Mouse (Mus musculus) midbrain, embryonic 12.5 days (tissue): ENCODE measurements around the gene Gm3285. TPM values are rescaled to one million over a fixed set of nuclear protein-coding genes. Genes with fewer than 3 reads are reported as not detected.

Experiments
- ATAC-seq: fragments of 200-750 bp; cut with Nextera tagmentation; 2 replicates; pipeline ENCODE4 v1.8.0; 2017; ENCODE audit warnings: low read depth, moderate TSS enrichment, moderate library complexity; ENCODE audit not compliant: low FRiP score
- H3K27ac ChIP-seq: fragments of 300-500 bp; sonication (generic); replicated peaks from 2 replicates; pipeline ENCODE4 v1.5.1; 2016; ENCODE audit warnings: mild to moderate bottlenecking
- H3K27me3 ChIP-seq: fragments of 300-500 bp; sonication (generic); 2 replicates; pipeline ENCODE4 v1.6.1; 2016; ENCODE audit warnings: mild to moderate bottlenecking
- H3K36me3 ChIP-seq: fragments of 300-500 bp; sonication (generic); 2 replicates; pipeline ENCODE4 v1.6.1; 2016
- H3K4me1 ChIP-seq: fragments of 300-500 bp; sonication (generic); 2 replicates; pipeline ENCODE4 v1.6.1; 2016
- H3K4me2 ChIP-seq: fragments of 300-500 bp; sonication (generic); replicated peaks from 2 replicates; pipeline ENCODE4 v1.6.1; 2016; ENCODE audit warnings: mild to moderate bottlenecking, moderate library complexity
- H3K4me3 ChIP-seq: fragments of 300-500 bp; sonication (generic); 2 replicates; pipeline ENCODE4 v1.5.1; 2016; ENCODE audit warnings: mild to moderate bottlenecking
- H3K9ac ChIP-seq: fragments of 300-500 bp; sonication (generic); replicated peaks from 2 replicates; pipeline ENCODE4 v1.6.1; 2016; ENCODE audit warnings: mild to moderate bottlenecking, moderate library complexity
- H3K9me3 ChIP-seq: fragments of 300-500 bp; sonication (generic); 2 replicates; pipeline ENCODE4 v1.6.1; 2016; ENCODE audit warnings: mild to moderate bottlenecking
- WGBS: fragments of 180-500 bp; shearing (Covaris S2); methylation state at CpG from one replicate; pipeline ENCODE4 v1.1.7; 2016; 5-methylcytosine and 5-hydroxymethylcytosine counted together
- polyA plus RNA-seq: library from polyadenylated mRNA; unstranded; fragments of >200 nt; fragmentation: Nextera tagmentation; extraction: Ambion mirVana; gene quantifications from 2 replicates; pipeline ENCODE4 v1.2.1, GENCODE M21; 2016

Gene Gm3285
- polyA plus RNA-seq, 1 experiment from 2014 or later: not detected

- no peaks in the 10 kb centered on the region for H3K36me3 ChIP-seq
- peak overlapping the region; percentile 15; the same call in 1 of the 2 replicates for H3K9ac ChIP-seq
- peak overlapping the region; percentile 19 for H3K4me3 ChIP-seq
- ATAC-seq: peak; percentile 66; the same call in 1 of the 2 replicates
- H3K9me3 ChIP-seq: no peaks in the 10 kb centered on the region
- peaks cover 6% of the 10 kb centered on the region; the same call in 1 of the 2 replicates for H3K4me1 ChIP-seq
- no peak overlapping the region for H3K27ac ChIP-seq
- H3K4me2 ChIP-seq: peak overlapping the region; percentile 33
- WGBS: 34% methylated on average over 14 of the region's 14 CpGs
- H3K27me3 ChIP-seq: no peaks in the 10 kb centered on the region
These were observed 2.4 kb downstream of the Gm3285 start for GRCm38 (mm10) chr10:77864067-77864761.

DNA sequence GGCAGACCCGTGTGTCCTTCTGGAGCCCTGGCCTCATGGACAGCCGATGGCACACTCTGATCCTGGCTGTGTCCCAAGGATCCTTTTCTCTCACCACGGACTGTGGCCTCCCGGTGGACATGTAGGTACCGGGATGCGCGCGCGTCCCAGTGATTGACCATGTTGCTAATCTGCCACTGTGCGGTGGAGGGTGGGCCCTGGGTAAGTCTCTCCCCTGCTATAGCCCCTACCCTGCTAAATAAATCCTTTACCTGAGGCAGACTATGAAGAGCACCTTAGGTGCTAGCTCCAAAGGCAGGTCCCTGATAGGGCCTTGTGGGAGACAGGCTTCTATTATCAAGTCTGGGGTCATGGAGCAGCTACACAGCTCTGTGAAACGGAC lies 3.0 kb downstream of the Gm3285 start:
- Histone ChIP-seq H3K4me3 (peak overlapping the region; percentile 19), H3K27me3 (no peaks in the 10 kb centered on the region), H3K4me1 (peaks cover 6% of the 10 kb centered on the region; the same call in 1 of the 2 replicates), H3K27ac (no peak overlapping the region), H3K9ac (peak overlapping the region; percentile 15; the same call in 1 of the 2 replicates), H3K9me3 (no peaks in the 10 kb centered on the region), H3K4me2 (peak overlapping the region; percentile 33), H3K36me3 (no peaks in the 10 kb centered on the region)
- 40% methylated on average over 11 of the region's 11 CpGs for WGBS
- no peak for ATAC-seq

- Histone ChIP-seq H3K4me3 (no peak overlapping the region), H3K9me3 (no peaks in the 10 kb centered on the region), H3K36me3 (no peaks in the 10 kb centered on the region), H3K9ac (no peak overlapping the region), H3K27me3 (no peaks in the 10 kb centered on the region), H3K4me2 (no peak overlapping the region), H3K27ac (no peak overlapping the region), H3K4me1 (peaks cover 6% of the 10 kb centered on the region; the same call in 1 of the 2 replicates)
- no peak for ATAC-seq
- 25% methylated on average over 1 of the region's 1 CpGs for WGBS
These were observed 5.8 kb downstream of the Gm3285 start for GRCm38 (mm10) chr10:77867546-77867945.

- H3K9ac ChIP-seq: no peak overlapping the region
- H3K4me1 ChIP-seq: peaks cover 3% of the 10 kb centered on the region; the same call in 1 of the 2 replicates
- WGBS: 81% methylated on average over 7 of the region's 7 CpGs
- no peaks in the 10 kb centered on the region for H3K27me3 ChIP-seq
- no peak overlapping the region for H3K4me2 ChIP-seq
- no peaks in the 10 kb centered on the region for H3K9me3 ChIP-seq
- no peak for ATAC-seq
- H3K27ac ChIP-seq: no peak overlapping the region
- H3K4me3 ChIP-seq: no peak overlapping the region
- H3K36me3 ChIP-seq: no peaks in the 10 kb centered on the region
These were observed 7.9 kb downstream of the Gm3285 start for GRCm38 (mm10) chr10:77869651-77870050.

DNA sequence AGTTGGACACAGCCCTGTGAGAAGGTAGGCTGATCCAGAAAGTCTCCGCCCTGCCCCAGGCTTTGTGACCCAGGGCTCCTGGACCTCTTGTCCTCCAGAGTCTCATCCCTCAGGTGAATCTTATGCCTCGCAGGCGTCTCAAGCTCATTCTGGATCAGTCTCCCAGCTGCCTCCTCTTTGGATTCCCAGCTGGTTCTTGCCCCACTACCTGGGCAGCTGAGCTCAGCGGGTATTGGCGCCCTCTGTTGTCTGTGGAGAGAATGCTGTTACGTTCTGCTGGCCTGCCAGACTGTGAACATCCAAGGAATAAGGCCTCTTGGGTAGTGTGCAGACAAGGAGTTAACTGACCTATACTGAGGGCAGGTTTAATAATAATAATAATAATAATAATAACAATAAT lies 17.2 kb downstream of the Gm3285 start:
- 61% methylated on average over 6 of the region's 6 CpGs for WGBS
- ATAC-seq: no peak

GRCm38 (mm10) chr10:77880305-77880704 lies 18.5 kb downstream of the Gm3285 start:
- H3K4me1 ChIP-seq: no peaks in the 10 kb centered on the region
- H3K4me3 ChIP-seq: no peak overlapping the region
- ATAC-seq: no peak
- no peaks in the 10 kb centered on the region for H3K9me3 ChIP-seq
- H3K4me2 ChIP-seq: no peak overlapping the region
- 86% methylated on average over 3 of the region's 3 CpGs for WGBS
- H3K27ac ChIP-seq: no peak overlapping the region
- no peaks in the 10 kb centered on the region; the same call in 1 of the 2 replicates for H3K27me3 ChIP-seq
- H3K36me3 ChIP-seq: no peaks in the 10 kb centered on the region
- H3K9ac ChIP-seq: no peak overlapping the region

More for the DNA sequence above, 17.2 kb downstream of the Gm3285 start:
- H3K9me3 ChIP-seq: no peaks in the 10 kb centered on the region
- no peak overlapping the region for H3K4me2 ChIP-seq
- H3K4me3 ChIP-seq: no peak overlapping the region
- no peak overlapping the region for H3K9ac ChIP-seq
- H3K4me1 ChIP-seq: no peaks in the 10 kb centered on the region
- no peak overlapping the region for H3K27ac ChIP-seq
- no peaks in the 10 kb centered on the region; the same call in 1 of the 2 replicates for H3K27me3 ChIP-seq
- no peaks in the 10 kb centered on the region for H3K36me3 ChIP-seq

DNA sequence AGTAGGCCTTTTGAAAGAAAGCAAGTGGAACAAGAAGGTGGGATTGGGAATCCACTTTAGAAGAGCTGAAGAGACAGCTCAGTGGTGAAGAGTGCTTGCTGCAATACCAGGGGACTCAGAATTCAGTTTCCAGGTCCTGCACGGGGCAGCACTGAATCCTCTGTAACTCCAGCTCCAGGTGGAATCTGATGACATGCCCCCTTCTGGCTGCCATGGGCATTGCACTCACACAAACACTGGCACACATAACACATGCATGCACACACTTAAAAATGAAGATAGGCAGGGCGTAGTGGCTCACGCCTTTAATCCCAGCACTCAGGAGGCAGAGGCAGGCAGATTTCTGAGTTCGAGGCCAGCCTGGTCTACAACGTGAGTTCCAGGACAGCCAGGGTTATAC lies 20.8 kb downstream of the Gm3285 start:
- ATAC-seq: no peak
- Histone ChIP-seq H3K9ac (no peak overlapping the region), H3K9me3 (no peaks in the 10 kb centered on the region), H3K27ac (no peak overlapping the region), H3K4me3 (no peak overlapping the region), H3K4me2 (no peak overlapping the region), H3K4me1 (no peaks in the 10 kb centered on the region), H3K36me3 (no peaks in the 10 kb centered on the region), H3K27me3 (no peaks in the 10 kb centered on the region; the same call in 1 of the 2 replicates)
- whole genome bisulfite sequencing: 85% methylated on average over 5 of the region's 5 CpGs

GRCm38 (mm10) chr10:77886007-77886747 lies 24.4 kb downstream of the Gm3285 start:
- H3K27ac ChIP-seq: no peak overlapping the region
- no peak overlapping the region for H3K9ac ChIP-seq
- H3K4me2 ChIP-seq: no peak overlapping the region
- H3K4me1 ChIP-seq: no peaks in the 10 kb centered on the region
- WGBS: 55% methylated on average over 12 of the region's 12 CpGs
- no peaks in the 10 kb centered on the region for H3K27me3 ChIP-seq
- no peak overlapping the region for H3K4me3 ChIP-seq
- no peak for ATAC-seq
- peaks cover 7% of the 10 kb centered on the region; the same call in 1 of the 2 replicates for H3K9me3 ChIP-seq
- H3K36me3 ChIP-seq: no peaks in the 10 kb centered on the region

- WGBS: 87% methylated on average over 8 of the region's 8 CpGs
- H3K9ac ChIP-seq: no peak overlapping the region
- H3K36me3 ChIP-seq: no peaks in the 10 kb centered on the region
- no peak overlapping the region for H3K27ac ChIP-seq
- H3K4me1 ChIP-seq: 0 out of 2 replicates have a peak, but pooled peaks cover under 1% of the 10 kb centered on the region
- no peaks in the 10 kb centered on the region for H3K27me3 ChIP-seq
- peaks cover 7% of the 10 kb centered on the region; the same call in 1 of the 2 replicates for H3K9me3 ChIP-seq
- no peak for ATAC-seq
- H3K4me2 ChIP-seq: no peak overlapping the region
- H3K4me3 ChIP-seq: no peak overlapping the region
These were observed 29.3 kb downstream of the Gm3285 start for GRCm38 (mm10) chr10:77890987-77891565.

GRCm38 (mm10) chr10:77895562-77895961 lies 33.8 kb downstream of the Gm3285 start:
- Histone ChIP-seq H3K36me3 (no peaks in the 10 kb centered on the region), H3K4me1 (peaks cover 3% of the 10 kb centered on the region; the same call in 1 of the 2 replicates), H3K9me3 (no peaks in the 10 kb centered on the region), H3K27me3 (0 out of 2 replicates have a peak, but pooled peaks cover 3% of the 10 kb centered on the region), H3K4me3 (no peak overlapping the region), H3K4me2 (no peak overlapping the region), H3K27ac (no peak overlapping the region), H3K9ac (no peak overlapping the region)
- ATAC-seq: no peak
- 59% methylated on average over 5 of the region's 5 CpGs for WGBS

GRCm38 (mm10) chr10:77900126-77900525 lies 38.4 kb downstream of the Gm3285 start:
- no peak overlapping the region for H3K4me2 ChIP-seq
- H3K4me3 ChIP-seq: no peak overlapping the region
- ATAC-seq: no peak
- H3K27me3 ChIP-seq: peaks cover 20% of the 10 kb centered on the region
- H3K27ac ChIP-seq: no peak overlapping the region
- H3K4me1 ChIP-seq: peaks cover 20% of the 10 kb centered on the region; the same call in 1 of the 2 replicates
- no peaks in the 10 kb centered on the region for H3K9me3 ChIP-seq
- H3K36me3 ChIP-seq: no peaks in the 10 kb centered on the region
- H3K9ac ChIP-seq: no peak overlapping the region
- WGBS: 84% methylated on average over 7 of the region's 7 CpGs
